Mouse (Mus musculus): Measurements from ENCODE around the gene Myo1a. TPM values are rescaled to one million over a fixed set of nuclear protein-coding genes. Genes with fewer than 3 reads are reported as not detected.
A peak's percentile ranks its signal among the peaks of the same experiment; 100 is the strongest.
"Not testable (repeated sequence)": the region's sequence is repeated elsewhere in the genome, so short reads cannot be mapped to it uniquely, and the experiment has no call there.

Myo1a gene
- polyA plus RNA-seq (2012; rRNA removed) = 0.22 and 0.39 TPM in 2 replicates

- no peak for DNase-seq (ENCODE audit: low spot score)
Observed at GRCm38 (mm10) chr10:127704766-127705220, at the start of gene Myo1a. Myo1a (plus strand) TSS chr10:127705170.

GRCm38 (mm10) chr10:127657617-127658016 is 47.4 kb upstream of the Myo1a start:
- not testable (repeated sequence) for DNase-seq (ENCODE audit: low spot score)

- DNase-seq (ENCODE audit: low spot score) = no peak
Observed at GRCm38 (mm10) chr10:127658076-127658475, 46.9 kb upstream of the Myo1a start.

- no peak for DNase-seq (ENCODE audit: low spot score)
Observed at GRCm38 (mm10) chr10:127659551-127659950, 45.4 kb upstream of the Myo1a start.

- DNase-seq (ENCODE audit: low spot score) = no peak
Observed at GRCm38 (mm10) chr10:127661291-127661914, 43.6 kb upstream of the Myo1a start.

GRCm38 (mm10) chr10:127661915-127662663 is 42.9 kb upstream of the Myo1a start:
- no peak for DNase-seq (ENCODE audit: low spot score)

- DNase-seq (ENCODE audit: low spot score) = no peak
Observed at GRCm38 (mm10) chr10:127662666-127663253, 42.2 kb upstream of the Myo1a start.

GRCm38 (mm10) chr10:127663590-127663989 is 41.4 kb upstream of the Myo1a start:
- no peak for DNase-seq (ENCODE audit: low spot score)

GRCm38 (mm10) chr10:127664166-127664565 is 40.8 kb upstream of the Myo1a start:
- no peak for DNase-seq (ENCODE audit: low spot score)

GRCm38 (mm10) chr10:127664891-127665290 is 40.1 kb upstream of the Myo1a start:
- no peak for DNase-seq (ENCODE audit: low spot score)

GRCm38 (mm10) chr10:127665366-127666181 is 39.4 kb upstream of the Myo1a start:
- DNase-seq (ENCODE audit: low spot score) = no peak

- peak; percentile 87 for DNase-seq (ENCODE audit: low spot score)
Observed at GRCm38 (mm10) chr10:127666501-127667268, 38.3 kb upstream of the Myo1a start, which contains the start of gene Nemp1. Nemp1 (plus strand) TSS chr10:127666901.

- DNase-seq (ENCODE audit: low spot score) = peak; percentile 64
Observed at GRCm38 (mm10) chr10:127667269-127668092, 37.5 kb upstream of the Myo1a start.

- DNase-seq (ENCODE audit: low spot score) = peak; percentile 65
Observed at GRCm38 (mm10) chr10:127668093-127669050, 36.6 kb upstream of the Myo1a start, which contains the start of gene Nab2. Nab2 (minus strand) TSS chr10:127668568.

GRCm38 (mm10) chr10:127669170-127669569 is 35.8 kb upstream of the Myo1a start:
- DNase-seq (ENCODE audit: low spot score) = no peak

- no peak for DNase-seq (ENCODE audit: low spot score)
Observed at GRCm38 (mm10) chr10:127670185-127670584, 34.8 kb upstream of the Myo1a start.

GRCm38 (mm10) chr10:127671276-127671675 is 33.7 kb upstream of the Myo1a start:
- no peak for DNase-seq (ENCODE audit: low spot score)

GRCm38 (mm10) chr10:127674046-127674655 is 30.8 kb upstream of the Myo1a start:
- DNase-seq (ENCODE audit: low spot score) = no peak

All from urinary bladder, adult 2 months (tissue).